Mouse (Mus musculus): Measurements from ENCODE around the gene Slc15a3.

DNA sequence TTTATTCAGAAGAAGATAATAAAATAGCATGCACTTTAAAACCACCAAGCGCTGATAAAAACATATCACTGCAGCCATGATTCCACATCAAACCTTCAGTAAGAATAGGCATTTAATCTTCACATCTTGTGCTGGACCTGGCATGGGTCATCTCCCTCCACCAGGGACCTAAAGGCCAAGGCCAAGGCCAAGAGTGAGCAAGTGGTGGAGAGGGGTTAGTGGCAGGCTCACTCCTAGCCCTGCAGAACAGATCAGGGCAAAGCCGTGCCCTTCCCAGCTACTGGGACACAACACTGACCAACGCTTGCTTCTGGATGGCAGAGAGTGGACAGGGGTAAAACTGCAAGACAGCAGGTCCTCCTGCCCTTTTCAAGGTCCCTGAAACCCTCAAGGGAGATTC is 31.1 kb downstream of the Slc15a3 start:
- TF ChIP-seq TCF12 (IDR thresholded peaks at IDR 0.05; ENCODE audit: low read depth, low read length), result no peak
- TF ChIP-seq MXI1 (IDR thresholded peaks at IDR 0.05; ENCODE audit: low read depth, low read length), result no peak
- TF ChIP-seq CTCF (IDR thresholded peaks at IDR 0.05 in 2 of 3, conservative IDR thresholded peaks at IDR 0.05 in 1 of 3; ENCODE audit: control insufficient read depth in 1 of 3, insufficient read depth in 1 of 3, low read depth in 2 of 3, low read length in 3 of 3, poor library complexity in 1 of 3, severe bottlenecking in 1 of 3), result no peak
- TF ChIP-seq EP300 (IDR thresholded peaks at IDR 0.05; ENCODE audit: low read depth in 1 of 2, low read length in 2 of 2), result no peak
- TF ChIP-seq JUND (IDR thresholded peaks at IDR 0.05; ENCODE audit: low read depth, low read length), result no peak
- TF ChIP-seq POLR2A (IDR thresholded peaks at IDR 0.05; ENCODE audit: control insufficient read depth in 1 of 2, insufficient read depth in 1 of 2, low read depth in 1 of 2, low read length in 2 of 2, poor library complexity in 1 of 2), result no peak
- TF ChIP-seq GATA1 (IDR thresholded peaks at IDR 0.05; ENCODE audit: low read depth, low read length), result no peak
- no peak for TF ChIP-seq NRF1 (IDR thresholded peaks at IDR 0.05; ENCODE audit: insufficient read depth, low read depth, low read length, poor library complexity, severe bottlenecking)
